Mouse (Mus musculus) limb, embryonic 11.5 days (tissue): ENCODE data around the gene Cldn15. TPM values are rescaled to one million over a fixed set of nuclear protein-coding genes. Genes with fewer than 3 reads are reported as not detected.

Experiments
- ATAC-seq: fragments of 200-750 bp; cut with Nextera tagmentation; 2 replicates; pipeline ENCODE4 v1.8.0; 2017; ENCODE audit warnings: low read depth; ENCODE audit not compliant: insufficient number of reproducible peaks, low FRiP score, low TSS enrichment
- DNase-seq: peaks from one replicate; pipeline ENCODE4 v3.0.0-alpha.2; 2015; ENCODE audit warnings: low spot score
- H3K27ac ChIP-seq: fragments of 300-500 bp; sonication (generic); replicated peaks from 2 replicates; pipeline ENCODE4 v1.5.1; 2014; ENCODE audit warnings: low read depth, mild to moderate bottlenecking, low read length
- H3K27me3 ChIP-seq: fragments of 300-500 bp; sonication (generic); 2 replicates; pipeline ENCODE4 v1.6.1; 2014; ENCODE audit warnings: mild to moderate bottlenecking, low read length, mixed read lengths; ENCODE audit not compliant: control insufficient read depth, insufficient read depth
- H3K36me3 ChIP-seq: fragments of 300-500 bp; sonication (generic); 2 replicates; pipeline ENCODE4 v1.6.1; 2014; ENCODE audit warnings: mild to moderate bottlenecking, low read length, moderate library complexity, mixed read lengths; ENCODE audit not compliant: control insufficient read depth, insufficient read depth
- H3K4me1 ChIP-seq: fragments of 300-500 bp; sonication (generic); 2 replicates; pipeline ENCODE4 v1.6.1; 2014; ENCODE audit warnings: low read length, mixed read lengths; ENCODE audit not compliant: control insufficient read depth, insufficient read depth
- H3K4me2 ChIP-seq: fragments of 300-500 bp; sonication (generic); 2 replicates; pipeline ENCODE4 v1.6.1; 2014; ENCODE audit warnings: low read depth, mild to moderate bottlenecking, moderate library complexity; ENCODE audit not compliant: severe bottlenecking
- H3K4me3 ChIP-seq: fragments of 300-500 bp; sonication (generic); 2 replicates; pipeline ENCODE4 v1.5.1; 2014; ENCODE audit warnings: low read depth, low read length
- H3K9ac ChIP-seq: fragments of 300-500 bp; sonication (generic); 2 replicates; pipeline ENCODE4 v1.6.1; 2014; ENCODE audit warnings: mild to moderate bottlenecking, low read length
- H3K9me3 ChIP-seq: fragments of 300-500 bp; sonication (generic); 2 replicates; pipeline ENCODE4 v1.6.1; 2016; ENCODE audit warnings: low read length; ENCODE audit not compliant: control insufficient read depth
- WGBS: fragments of 180-500 bp; shearing (Covaris S2); extraction: QIAGEN DNeasy Blood & Tissue Kit; methylation state at CpG from one replicate; pipeline ENCODE4 v1.1.7; 2014; 5-methylcytosine and 5-hydroxymethylcytosine counted together
- microRNA counts: library from miRNA; unstranded; fragments of <30 nt; microRNA quantifications from one replicate; lab custom pipeline; 2016
- microRNA-seq: library from miRNA; unstranded; fragments of <30 nt; microRNA quantifications from one replicate; pipeline ENCODE4, GENCODE M21; 2016
- polyA plus RNA-seq: library from polyadenylated mRNA; unstranded; fragments of >200 nt; fragmentation: Nextera tagmentation; extraction: Ambion mirVana; gene quantifications from 2 replicates; pipeline ENCODE4 v1.2.1, GENCODE M21; 2014

Gene Cldn15
- polyA plus RNA-seq, 1 experiment from 2014 or later, result 0.08 TPM

DNA sequence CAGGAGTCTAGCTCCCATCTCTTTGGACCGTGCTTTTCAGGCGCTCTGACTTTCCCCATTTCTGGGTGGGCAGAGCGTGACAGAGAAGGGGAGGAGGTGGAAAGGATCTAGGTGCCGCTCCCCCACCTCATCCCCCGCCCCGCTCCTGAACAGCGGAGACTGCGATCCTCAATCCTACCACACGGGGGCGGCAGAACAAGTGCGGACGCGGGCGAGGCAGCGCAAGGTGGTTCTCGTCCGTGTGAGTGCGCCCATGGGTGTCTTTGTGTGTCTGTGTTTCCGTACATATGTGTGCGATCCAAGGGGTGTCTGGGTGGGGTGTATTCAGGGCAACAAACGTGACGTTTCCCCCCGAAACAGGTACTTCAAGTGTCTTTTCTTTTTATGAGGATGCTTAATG, 58.7 kb downstream of the Cldn15 start:
- 1% methylated on average over 23 of the region's 23 CpGs for WGBS
- H3K27ac ChIP-seq, result no peak overlapping the region
- H3K36me3 ChIP-seq, result no peaks in the 10 kb centered on the region
- H3K4me2 ChIP-seq, result no peak overlapping the region
- H3K9me3 ChIP-seq, result no peaks in the 10 kb centered on the region
- peaks cover 4% of the 10 kb centered on the region; the same call in 1 of the 2 replicates for H3K4me1 ChIP-seq
- peaks cover 48% of the 10 kb centered on the region for H3K27me3 ChIP-seq
- ATAC-seq (no peak), DNase-seq (peak; percentile 88)
- H3K4me3 ChIP-seq, result no peak overlapping the region
- H3K9ac ChIP-seq, result no peak overlapping the region

MicroRNAs within 50 kb of the gene (microRNA counts, 519-probe panel; counts per million panel counts)
- microRNA mmu-miR-702 (lab: Ali Mortazavi, UCI), result not detected

Small RNA genes within 50 kb of the gene (microRNA-seq; reads per million reads assigned to microRNA genes)
- 85.8 reads per million, percentile 46 among the genes with 10 or more reads in this experiment for gene Mir702

Other genes starting within 250 kb of the Cldn15 start
- 68.2 and 69.0 TPM in 2 replicates for gene Col26a1, start 83.4 kb upstream of the Cldn15 start, polyA plus RNA-seq
- gene Ift22, start 58.5 kb upstream of the Cldn15 start, polyA plus RNA-seq, result 80.6 and 80.7 TPM in 2 replicates
- gene Fis1, start 13.3 kb upstream of the Cldn15 start, polyA plus RNA-seq, result 283 and 299 TPM in 2 replicates
- 26.4 and 32.6 TPM in 2 replicates for gene Plod3, start 20.4 kb downstream of the Cldn15 start, polyA plus RNA-seq
- gene Znhit1, start 21.4 kb downstream of the Cldn15 start, polyA plus RNA-seq, result 104 and 114 TPM in 2 replicates
- not detected in 2 replicates for gene Vgf, start 59.8 kb downstream of the Cldn15 start, polyA plus RNA-seq
- gene Ap1s1, start 79.5 kb downstream of the Cldn15 start, polyA plus RNA-seq, result 135 and 145 TPM in 2 replicates
- 0.16 and 0.52 TPM in 2 replicates for gene Serpine1, start 105.7 kb downstream of the Cldn15 start, polyA plus RNA-seq
- gene Trim56, start 149.6 kb downstream of the Cldn15 start, polyA plus RNA-seq, result 8.2 and 9.1 TPM in 2 replicates
- not detected in 2 replicates for gene Muc3, start 182.7 kb downstream of the Cldn15 start, polyA plus RNA-seq
- not detected in 2 replicates for gene Muc3a, start 245.8 kb downstream of the Cldn15 start, polyA plus RNA-seq